Mouse (Mus musculus) intestine, embryonic 16.5 days (tissue): ENCODE data around the gene Hist1h2af. TPM values are rescaled to one million over a fixed set of nuclear protein-coding genes. Genes with fewer than 3 reads are reported as not detected.
"Not testable (repeated sequence)": the region's sequence is repeated elsewhere in the genome, so short reads cannot be mapped to it uniquely, and the experiment has no call there.

Source experiments
- ATAC-seq: fragments of 200-750 bp; cut with Nextera tagmentation; 2 replicates; pipeline ENCODE4 v1.8.0; 2017; ENCODE audit warnings: moderate TSS enrichment, moderate library complexity
- H3K27ac ChIP-seq: fragments of 300-500 bp; sonication (generic); 2 replicates; pipeline ENCODE4 v1.5.1; 2014; ENCODE audit warnings: mild to moderate bottlenecking, low read length
- H3K27me3 ChIP-seq: fragments of 300-500 bp; sonication (generic); replicated peaks from 2 replicates; pipeline ENCODE4 v1.6.1; 2014; ENCODE audit warnings: low read length, control low read depth, mixed read lengths; ENCODE audit not compliant: control insufficient read depth, insufficient read depth
- H3K36me3 ChIP-seq: fragments of 300-500 bp; sonication (generic); 2 replicates; pipeline ENCODE4 v1.6.1; 2014; ENCODE audit warnings: low read length, control low read depth; ENCODE audit not compliant: control insufficient read depth, insufficient read depth
- H3K4me1 ChIP-seq: fragments of 300-500 bp; sonication (generic); 2 replicates; pipeline ENCODE4 v1.6.1; 2014; ENCODE audit warnings: low read length, control low read depth, mixed read lengths; ENCODE audit not compliant: control insufficient read depth, insufficient read depth
- H3K4me2 ChIP-seq: fragments of 300-500 bp; sonication (generic); 2 replicates; pipeline ENCODE4 v1.6.1; 2014; ENCODE audit warnings: low read depth, low read length, control low read depth
- H3K4me3 ChIP-seq: fragments of 300-500 bp; sonication (generic); 2 replicates; pipeline ENCODE4 v1.5.1; 2014; ENCODE audit warnings: mild to moderate bottlenecking, low read length
- H3K9ac ChIP-seq: fragments of 300-500 bp; sonication (generic); 2 replicates; pipeline ENCODE4 v1.6.1; 2014; ENCODE audit warnings: low read depth, low read length
- H3K9me3 ChIP-seq: fragments of 300-500 bp; sonication (generic); 2 replicates; pipeline ENCODE4 v1.6.1; 2016; ENCODE audit warnings: low read length, control low read depth; ENCODE audit not compliant: control insufficient read depth
- WGBS: fragments of 180-500 bp; shearing (Covaris S2); extraction: QIAGEN DNeasy Blood & Tissue Kit; methylation state at CpG from one replicate; pipeline ENCODE4 v1.1.7; 2014; 5-methylcytosine and 5-hydroxymethylcytosine counted together
- polyA plus RNA-seq: library from polyadenylated mRNA; unstranded; fragments of >200 nt; fragmentation: Nextera tagmentation; extraction: Ambion mirVana; gene quantifications from 2 replicates; pipeline ENCODE4 v1.2.1, GENCODE M21; 2015

Hist1h2af gene
- polyA plus RNA-seq, 1 experiment from 2014 or later = 3.6 TPM

- H3K27ac ChIP-seq = peak overlapping the region; percentile 98
- WGBS = under 1% methylated on average over 20 of the region's 20 CpGs
- ATAC-seq = no peak
- H3K4me1 ChIP-seq = peaks cover 17% of the 10 kb centered on the region
- H3K9ac ChIP-seq = peak overlapping the region; percentile 74
- H3K4me2 ChIP-seq = peak overlapping the region; percentile 65
- no peaks in the 10 kb centered on the region for H3K27me3 ChIP-seq
- H3K36me3 ChIP-seq = no peaks in the 10 kb centered on the region
- peak overlapping the region; percentile 59 for H3K4me3 ChIP-seq
- H3K9me3 ChIP-seq = no peaks in the 10 kb centered on the region
These were observed 3.4 kb upstream of the Hist1h2af start for GRCm38 (mm10) chr13:23530181-23530900.

- Histone ChIP-seq H3K27ac (peak within 1 kb of the TSS; percentile 98), H3K4me1 (peaks cover 17% of the 10 kb centered on the region), H3K9ac (peak within 1 kb of the TSS; percentile 74), H3K4me3 (peak within 1 kb of the TSS; percentile 59), H3K9me3 (no peaks in the 10 kb centered on the region), H3K27me3 (no peaks in the 10 kb centered on the region), H3K36me3 (no peaks in the 10 kb centered on the region), H3K4me2 (peak within 1 kb of the TSS; percentile 65)
- peak; percentile 73 for ATAC-seq
- WGBS = under 1% methylated on average over 57 of the region's 70 CpGs
These were observed 2.5 kb upstream of the Hist1h2af start, which contains the start of gene Hist1h4h for GRCm38 (mm10) chr13:23530901-23531875. Gene Hist1h4h (plus strand): TSS chr13:23531050.

- peak overlapping the region; percentile 59 for H3K4me3 ChIP-seq
- H3K9me3 ChIP-seq = no peaks in the 10 kb centered on the region
- ATAC-seq = no peak
- H3K4me2 ChIP-seq = peak overlapping the region; percentile 65
- H3K27ac ChIP-seq = peak overlapping the region; percentile 98
- peaks cover 23% of the 10 kb centered on the region for H3K4me1 ChIP-seq
- H3K27me3 ChIP-seq = no peaks in the 10 kb centered on the region
- peak overlapping the region; percentile 74 for H3K9ac ChIP-seq
- WGBS = 15% methylated on average over 9 of the region's 9 CpGs
- no peaks in the 10 kb centered on the region for H3K36me3 ChIP-seq
These were observed 1.2 kb upstream of the Hist1h2af start for GRCm38 (mm10) chr13:23532262-23533075.

GRCm38 (mm10) chr13:23534368-23535131, 844 bp downstream of the Hist1h2af start:
- Histone ChIP-seq H3K9me3 (no peaks in the 10 kb centered on the region), H3K27ac (peak overlapping the region; percentile 98), H3K4me3 (peak overlapping the region; percentile 55), H3K36me3 (no peaks in the 10 kb centered on the region), H3K9ac (peak overlapping the region; percentile 67), H3K4me2 (peak overlapping the region; percentile 65), H3K4me1 (peaks cover 21% of the 10 kb centered on the region), H3K27me3 (no peaks in the 10 kb centered on the region)
- WGBS = under 1% methylated on average over 15 of the region's 15 CpGs
- ATAC-seq = peak; percentile 34

- not testable (repeated sequence) for H3K36me3 ChIP-seq
These were observed 1.7 kb downstream of the Hist1h2af start, which contains the start of gene Hist1h3g for GRCm38 (mm10) chr13:23535137-23536075. Gene Hist1h3g (plus strand): TSS chr13:23535422.

GRCm38 (mm10) chr13:23536076-23536822, 2.5 kb downstream of the Hist1h2af start:
- Histone ChIP-seq H3K9me3 (no peaks in the 10 kb centered on the region), H3K4me2 (peak overlapping the region; percentile 65), H3K4me3 (peak overlapping the region; percentile 44), H3K36me3 (no peaks in the 10 kb centered on the region), H3K9ac (peak overlapping the region; percentile 62), H3K4me1 (peaks cover 21% of the 10 kb centered on the region), H3K27ac (peak overlapping the region; percentile 35), H3K27me3 (no peaks in the 10 kb centered on the region)
- no peak for ATAC-seq
- WGBS = 12% methylated on average over 7 of the region's 7 CpGs

More at GRCm38 (mm10) chr13:23535137-23536075, 1.7 kb downstream of the Hist1h2af start, which contains the start of gene Hist1h3g:
- H3K4me3 ChIP-seq = peak within 1 kb of the TSS; percentile 55
- H3K27me3 ChIP-seq, H3K9me3 ChIP-seq: not testable (repeated sequence)
- H3K9ac ChIP-seq = peak within 1 kb of the TSS; percentile 68
- peaks cover 21% of the 10 kb centered on the region for H3K4me1 ChIP-seq
- peak within 1 kb of the TSS; percentile 65 for H3K4me2 ChIP-seq
- 1% methylated on average over 37 of the region's 62 CpGs for WGBS
- peak within 1 kb of the TSS; percentile 98 for H3K27ac ChIP-seq
- ATAC-seq = peak; percentile 91

GRCm38 (mm10) chr13:23537006-23537710, 3.5 kb downstream of the Hist1h2af start:
- H3K4me3 ChIP-seq = no peak overlapping the region
- H3K9ac ChIP-seq = no peak overlapping the region
- 68% methylated on average over 3 of the region's 3 CpGs for WGBS

More at GRCm38 (mm10) chr13:23537006-23537710, 3.5 kb downstream of the Hist1h2af start:
- H3K27ac ChIP-seq = no peak overlapping the region
- H3K27me3 ChIP-seq = no peaks in the 10 kb centered on the region
- no peaks in the 10 kb centered on the region for H3K36me3 ChIP-seq
- H3K9me3 ChIP-seq = no peaks in the 10 kb centered on the region
- H3K4me1 ChIP-seq = peaks cover 20% of the 10 kb centered on the region
- H3K4me2 ChIP-seq = peak overlapping the region; percentile 12; the same call in 1 of the 2 replicates
- ATAC-seq = no peak
